Mouse (Mus musculus) right cerebral cortex, postnatal 14 days (tissue): ENCODE data around the gene Cers3.

Source experiments
- DNase-seq: peaks from one replicate; pipeline ENCODE4 v3.0.0; 2022

Gene Cers3

DNA sequence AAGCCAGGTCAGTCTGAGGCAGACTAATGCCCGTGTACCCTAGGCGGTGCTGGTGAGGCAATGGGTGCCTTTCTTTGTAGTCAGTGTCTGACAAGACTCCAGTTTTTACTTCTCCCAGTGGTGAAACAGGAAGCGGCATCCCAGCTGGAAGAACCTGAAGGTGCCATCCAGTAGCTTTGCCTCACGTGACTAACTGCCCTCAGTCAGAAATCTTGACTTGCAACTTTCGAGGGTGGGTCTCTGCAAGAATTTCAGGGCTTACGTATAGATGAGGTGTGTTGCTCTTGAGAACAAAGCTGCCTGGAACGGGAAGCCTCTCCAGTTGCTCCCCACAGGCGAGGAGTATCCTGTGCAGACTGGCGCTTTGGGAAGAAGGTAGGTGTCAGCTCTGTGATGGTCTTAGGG is at the start of gene Cers3:
TSS of gene Cers3 (plus strand) at position 128 of the 405 bp plus-strand sequence.
- DNase-seq, result no peak

GRCm38 (mm10) chr7:66694467-66694866 is 48.8 kb upstream of the Cers3 start:
- DNase-seq, result no peak

DNA sequence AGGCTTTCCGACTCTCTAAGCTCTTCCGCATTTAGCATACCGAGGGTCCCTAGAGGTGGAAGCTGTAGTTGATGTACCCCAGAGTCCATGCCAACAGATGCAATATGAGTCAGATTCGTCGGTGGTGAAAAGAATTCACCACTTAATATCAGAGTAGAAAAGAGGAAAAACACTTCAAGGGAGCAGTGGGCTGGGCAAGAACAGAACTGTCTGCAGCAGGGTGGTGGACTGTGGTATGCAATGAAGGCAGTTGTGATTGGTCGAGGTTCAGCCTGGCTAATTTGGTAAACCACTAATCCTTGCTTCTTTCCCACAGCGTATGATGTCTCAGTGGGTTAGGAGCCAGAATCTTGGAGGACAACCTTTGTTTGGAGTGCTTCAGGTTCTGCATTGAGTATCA is 40.6 kb upstream of the Cers3 start:
- DNase-seq, result no peak

DNA sequence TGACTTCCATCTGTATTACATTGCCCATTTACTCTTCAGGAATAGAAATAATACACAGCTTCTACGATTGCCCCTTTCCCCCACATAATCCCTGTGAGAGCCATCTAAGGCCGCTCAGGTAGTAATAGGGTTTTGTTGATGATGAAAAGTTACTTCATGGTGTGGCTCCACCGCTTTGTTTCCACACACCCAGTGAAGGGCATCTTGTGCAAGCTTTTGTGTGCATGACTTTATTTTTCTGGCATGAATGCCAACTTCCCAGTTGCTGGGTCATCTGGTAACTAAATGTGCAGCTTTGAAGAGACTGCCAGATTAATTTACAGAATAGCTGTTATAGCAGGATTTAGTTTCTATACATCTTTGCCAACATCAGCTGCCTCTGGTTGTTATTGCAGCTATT is 38.7 kb upstream of the Cers3 start:
- DNase-seq, result no peak

GRCm38 (mm10) chr7:66711166-66711565 is 32.1 kb upstream of the Cers3 start:
- DNase-seq, result no peak

GRCm38 (mm10) chr7:66724514-66724913 is 18.8 kb upstream of the Cers3 start:
- no peak for DNase-seq

- no peak for DNase-seq
Observed at GRCm38 (mm10) chr7:66724954-66725353, 18.4 kb upstream of the Cers3 start.

DNA sequence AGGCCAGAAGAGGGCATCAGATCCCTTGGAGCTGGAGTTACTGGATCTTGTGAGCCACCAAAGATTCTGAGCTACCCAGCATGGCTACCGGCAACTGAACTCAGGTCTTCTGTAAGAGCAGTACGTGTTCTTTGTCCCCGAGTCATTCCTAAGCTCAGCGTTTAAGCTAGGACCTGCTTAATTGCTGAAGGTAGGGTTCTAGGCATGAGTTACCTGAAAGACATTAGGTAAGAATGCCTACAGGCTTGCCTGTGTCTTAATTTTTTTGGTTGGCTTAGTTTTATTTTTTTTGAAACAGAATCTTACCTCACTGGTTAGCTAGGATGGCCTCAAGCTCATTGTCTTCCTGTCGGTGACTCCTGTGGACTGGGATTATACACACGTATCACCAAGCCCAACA is 15.2 kb upstream of the Cers3 start:
- no peak for DNase-seq

DNA sequence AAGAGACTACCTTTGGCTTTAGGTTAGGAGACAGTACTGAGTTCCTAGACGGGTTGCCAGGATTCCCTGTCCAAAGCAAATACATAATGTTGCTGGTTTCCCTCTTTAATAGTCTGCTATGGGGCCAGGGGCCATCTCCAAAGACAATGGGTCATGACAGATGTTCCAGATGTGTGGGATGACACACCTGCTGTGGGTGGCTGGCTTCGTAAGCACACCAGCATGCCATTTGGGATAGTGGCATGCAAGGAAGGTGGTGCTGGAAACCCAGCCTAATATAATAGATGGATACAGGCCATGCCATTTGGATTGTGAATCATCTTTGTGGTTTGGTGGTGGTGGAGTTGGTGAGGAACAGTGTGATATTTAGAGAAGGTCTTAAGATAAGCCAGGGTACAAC is 14.1 kb upstream of the Cers3 start:
- DNase-seq, result no peak

DNA sequence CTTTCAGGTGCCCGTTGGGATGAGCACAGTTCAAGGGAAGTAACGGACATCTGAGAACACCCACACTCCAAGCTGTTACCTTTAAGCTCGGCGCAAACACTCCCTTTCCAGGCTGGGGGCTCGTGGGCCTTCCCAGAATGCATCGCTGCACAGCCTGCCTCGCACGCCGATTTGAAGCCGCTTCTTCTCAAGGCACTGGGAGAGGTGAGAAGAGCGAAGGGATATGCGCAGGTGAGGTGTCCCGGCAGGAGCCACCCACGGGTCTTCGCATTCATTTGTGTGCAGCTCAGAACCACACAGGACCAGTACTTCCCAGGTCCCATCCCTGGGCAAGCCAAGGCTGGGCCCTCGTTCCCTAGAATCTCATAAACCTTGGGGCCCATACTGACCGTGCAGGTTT is 9.9 kb upstream of the Cers3 start:
- DNase-seq, result no peak

DNA sequence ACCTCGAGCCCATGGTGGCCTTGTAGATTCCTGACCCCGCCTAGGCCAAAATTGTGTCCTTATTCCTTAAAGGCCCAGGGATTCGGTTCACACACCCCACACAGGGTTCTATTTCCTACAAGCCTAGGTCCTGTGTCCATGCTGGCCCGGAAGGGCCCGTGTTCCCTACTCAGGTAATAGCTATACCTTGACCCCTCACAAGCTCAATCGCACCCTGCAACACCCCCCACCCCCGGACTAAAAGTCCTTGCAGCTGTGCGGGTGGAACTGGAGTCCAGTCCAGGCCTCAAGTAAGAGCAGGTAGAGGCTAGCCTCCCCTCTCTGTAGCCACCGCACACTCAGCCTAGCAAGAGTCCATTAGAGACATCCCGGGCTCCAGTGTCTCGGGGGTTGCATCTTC is 9.4 kb upstream of the Cers3 start:
- no peak for DNase-seq

GRCm38 (mm10) chr7:66734466-66734865 is 8.8 kb upstream of the Cers3 start:
- no peak for DNase-seq

DNA sequence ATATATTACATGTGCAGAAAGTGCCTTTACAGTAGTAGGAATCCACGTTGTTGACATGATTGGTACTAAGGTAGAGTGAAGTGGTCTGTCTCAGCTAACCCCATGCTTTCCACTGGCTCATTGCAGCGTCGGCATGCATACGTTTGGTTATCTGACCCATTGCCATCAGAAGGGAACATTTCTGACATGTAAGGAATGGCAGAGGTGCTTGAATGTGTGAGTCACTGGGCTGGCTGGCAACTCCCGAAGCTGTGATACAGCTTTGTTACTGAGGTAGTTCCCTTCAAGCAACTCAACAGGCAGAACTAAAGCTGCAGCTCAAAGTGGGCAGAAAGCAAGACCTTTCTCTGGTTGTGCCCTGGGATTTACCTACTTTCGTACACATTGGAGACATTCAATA is 8.3 kb upstream of the Cers3 start:
- DNase-seq, result no peak

- DNase-seq, result no peak
Observed at GRCm38 (mm10) chr7:66737418-66737817, 5.9 kb upstream of the Cers3 start.

DNA sequence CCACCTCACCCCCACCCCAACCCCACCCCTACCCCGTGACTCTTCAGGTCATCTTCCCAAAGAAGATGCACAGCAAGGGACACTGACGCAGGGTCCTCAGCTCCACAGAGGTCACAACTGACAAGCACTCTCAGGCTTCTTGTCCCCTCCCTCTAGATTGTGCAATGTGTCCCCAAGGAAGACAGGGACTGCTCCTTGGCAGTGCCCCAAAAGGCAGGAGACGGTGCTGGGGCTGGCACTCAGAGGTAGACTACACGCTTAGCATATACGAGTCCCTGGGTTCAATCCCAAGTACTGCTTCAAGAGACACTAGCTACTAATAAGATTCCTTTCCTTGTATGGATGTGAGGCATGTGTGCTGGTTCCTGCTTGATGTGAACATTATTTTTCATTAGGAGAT is 2.3 kb upstream of the Cers3 start:
- no peak for DNase-seq

DNA sequence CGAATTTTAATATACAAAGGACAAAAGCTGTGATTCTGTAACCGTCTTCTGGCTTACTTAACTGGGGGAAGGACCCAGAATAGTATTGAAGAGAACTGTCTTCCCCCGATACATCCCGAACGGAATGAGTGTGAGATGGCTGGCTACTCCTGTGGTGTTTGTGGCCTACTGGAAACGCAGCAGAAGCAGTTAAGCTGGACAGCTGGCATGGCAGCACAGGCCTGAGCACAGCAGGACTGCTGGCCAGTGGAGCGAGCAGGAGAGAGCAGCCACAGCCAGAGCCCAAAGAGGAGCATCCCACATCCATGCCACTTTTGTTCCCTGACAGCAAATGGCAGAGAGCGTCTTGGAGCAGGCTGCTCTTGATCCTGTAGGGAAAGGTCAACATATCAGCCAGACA is 1.9 kb upstream of the Cers3 start:
- no peak for DNase-seq

DNA sequence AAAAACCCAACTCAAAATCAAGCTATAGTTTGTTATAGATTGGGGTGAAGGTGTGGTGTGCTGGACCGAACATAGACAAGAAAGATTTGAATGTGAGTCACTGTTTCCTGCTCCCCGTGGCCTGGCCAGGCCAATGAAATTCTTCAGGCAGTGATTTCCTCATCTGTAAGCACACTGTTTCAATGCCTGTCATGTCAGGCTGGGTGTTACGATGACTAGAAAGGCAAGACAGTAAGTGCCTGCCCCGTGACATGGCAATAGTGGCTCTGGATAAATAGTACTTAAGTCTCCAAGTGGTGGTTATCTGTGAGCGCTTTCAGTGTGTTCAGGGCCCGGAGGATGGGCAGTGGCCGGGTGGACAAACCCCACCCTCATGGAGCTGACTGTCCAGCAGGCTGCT is 3.7 kb downstream of the Cers3 start:
- DNase-seq, result no peak

DNA sequence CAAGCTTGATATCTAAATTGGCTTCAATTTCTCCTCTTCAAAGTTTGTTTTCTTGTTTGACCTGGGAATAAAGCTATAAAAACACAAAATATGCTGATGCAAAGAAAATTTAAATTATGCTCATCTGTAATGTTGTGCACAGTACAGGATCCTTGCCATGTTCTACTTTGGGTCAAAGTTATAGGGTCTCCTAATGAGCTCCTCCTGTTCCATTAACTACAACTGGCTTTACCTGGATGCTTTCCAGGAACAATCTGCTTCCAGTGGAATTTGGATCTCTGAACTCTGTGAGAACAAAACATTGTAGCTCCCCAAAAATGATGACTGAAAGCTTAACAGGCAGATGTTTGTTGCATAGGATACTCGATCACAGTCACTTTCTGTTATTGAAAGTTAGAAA is 6.7 kb downstream of the Cers3 start:
- DNase-seq, result no peak

- DNase-seq, result no peak
Observed at GRCm38 (mm10) chr7:66753816-66754215, 10.5 kb downstream of the Cers3 start.

DNA sequence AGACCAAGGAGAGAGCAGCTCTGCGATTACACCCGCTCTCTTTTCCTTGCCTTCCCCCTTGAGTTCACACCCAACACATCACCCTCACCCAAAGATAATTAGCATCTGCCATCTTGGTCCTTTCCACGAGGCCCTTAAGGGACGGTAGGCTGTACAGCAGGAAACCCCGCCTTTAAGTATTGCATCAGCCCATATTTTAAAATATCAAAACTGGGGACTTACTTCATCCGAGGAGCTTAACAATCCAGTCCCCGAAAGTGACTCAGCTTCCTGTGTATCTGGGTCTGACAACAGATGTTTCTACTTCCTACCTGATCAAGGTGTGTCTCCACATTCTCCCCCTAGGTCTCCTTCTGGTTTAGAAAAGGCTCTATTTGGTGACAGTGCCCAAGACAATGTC is 12.3 kb downstream of the Cers3 start:
- DNase-seq, result no peak

- DNase-seq, result no peak
Observed at GRCm38 (mm10) chr7:66769902-66770301, 26.6 kb downstream of the Cers3 start.

DNA sequence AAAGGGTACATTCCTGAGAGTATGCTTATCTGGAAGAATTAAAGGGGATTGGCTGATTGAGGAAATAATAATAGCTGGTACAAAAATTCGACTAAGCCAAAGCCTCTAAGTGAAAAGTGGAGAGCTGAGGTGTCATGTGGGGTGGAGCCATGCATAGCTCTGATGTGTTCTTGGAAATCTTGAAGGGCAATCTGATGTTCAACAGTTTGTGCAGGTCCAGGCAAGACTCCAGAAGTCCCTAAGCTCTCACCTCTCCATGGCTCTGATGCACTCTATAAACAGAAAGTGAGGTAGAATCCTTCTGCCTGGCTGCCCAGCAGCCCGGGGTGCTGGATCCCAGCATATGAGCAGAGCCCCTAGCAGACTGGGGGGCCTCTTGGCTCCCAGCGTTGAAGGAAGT is 27.4 kb downstream of the Cers3 start:
- no peak for DNase-seq

- DNase-seq, result no peak
Observed at GRCm38 (mm10) chr7:66771252-66771651, 27.9 kb downstream of the Cers3 start.

DNA sequence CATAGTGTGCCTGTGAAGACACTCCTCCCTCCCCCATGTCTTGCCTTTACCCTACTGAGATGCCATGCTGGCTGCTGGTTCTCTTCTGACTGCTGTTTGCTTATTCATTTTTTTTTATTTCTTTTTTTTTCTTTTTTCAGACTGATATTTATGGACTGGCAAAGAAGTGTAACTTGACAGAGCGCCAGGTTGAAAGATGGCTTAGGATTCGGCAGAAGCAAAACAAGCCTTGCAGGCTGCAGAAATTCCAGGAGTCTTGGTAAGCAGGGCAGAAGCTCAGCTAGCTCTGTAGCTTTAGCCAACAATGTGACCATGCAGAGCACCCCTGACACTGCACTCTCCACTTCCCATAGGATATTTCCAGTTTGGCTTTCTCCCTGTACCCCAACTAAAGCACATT is 36.1 kb downstream of the Cers3 start:
- DNase-seq, result peak; percentile 23

DNA sequence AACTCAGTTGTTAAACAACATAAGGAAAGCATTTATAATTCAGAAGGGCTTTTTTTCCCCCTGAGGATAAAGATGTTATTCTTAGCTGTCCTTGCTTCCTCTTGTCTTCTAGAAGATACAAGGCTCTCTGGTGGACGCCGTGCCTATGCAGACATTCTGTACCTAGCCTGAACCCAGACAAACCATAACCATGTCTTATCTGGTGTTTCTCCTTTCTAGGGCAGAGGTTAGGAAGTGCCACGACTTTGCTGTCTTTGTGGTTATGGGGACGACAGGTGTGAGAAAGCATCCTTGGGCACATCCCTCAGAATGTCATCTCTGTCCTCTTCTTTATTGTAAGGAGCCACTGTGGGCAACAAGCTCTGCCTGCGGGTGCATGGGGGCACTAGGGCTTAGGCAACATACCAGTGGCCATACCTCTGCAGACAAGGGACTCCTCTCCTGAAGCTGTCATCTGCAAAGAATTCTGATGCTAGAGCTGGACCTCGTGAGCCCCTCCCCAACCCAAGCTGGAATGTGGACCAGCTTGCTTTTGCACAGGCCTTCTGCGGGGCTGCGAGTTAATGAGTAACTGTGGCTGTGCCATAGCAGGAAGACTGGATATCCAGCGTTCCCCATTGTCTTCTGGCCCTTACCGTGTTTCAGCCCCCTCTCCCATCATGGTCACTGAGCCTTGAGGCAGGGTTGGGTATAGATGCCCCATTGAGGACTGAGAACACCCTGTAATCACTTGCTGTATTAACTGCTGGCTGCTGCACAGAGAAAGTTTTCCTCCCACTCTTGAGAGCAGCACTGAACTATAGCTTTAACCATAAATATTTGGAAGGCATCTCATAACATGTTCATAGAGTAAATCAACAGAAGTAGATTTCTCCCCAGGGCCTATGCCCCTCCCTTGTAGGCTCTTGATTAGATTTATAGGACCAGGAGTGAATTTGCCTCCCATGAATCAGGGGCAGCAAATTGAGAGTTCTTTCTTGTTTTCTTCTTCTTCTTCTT is 36.9 kb downstream of the Cers3 start:
- no peak for DNase-seq
